Mouse (Mus musculus) midbrain, embryonic 14.5 days (tissue): ENCODE results near the gene Mfap2. TPM values are rescaled to one million over a fixed set of nuclear protein-coding genes. Genes with fewer than 3 reads are reported as not detected.

Experiments used
- ATAC-seq: fragments of 200-750 bp; cut with Nextera tagmentation; 2 replicates; pipeline ENCODE4 v1.8.0; 2017; ENCODE audit warnings: moderate number of reproducible peaks, moderate library complexity; ENCODE audit not compliant: low FRiP score, low TSS enrichment
- DNase-seq: peaks from one replicate; pipeline ENCODE4 v3.0.0-alpha.2; 2015
- H3K27ac ChIP-seq: fragments of 300-500 bp; sonication (generic); replicated peaks from 2 replicates; pipeline ENCODE4 v1.5.1; 2014; ENCODE audit warnings: mild to moderate bottlenecking, low read depth, low read length, moderate library complexity
- H3K27me3 ChIP-seq: fragments of 300-500 bp; sonication (generic); 2 replicates; pipeline ENCODE4 v1.6.1; 2014; ENCODE audit warnings: low read length, control low read depth, mixed read lengths; ENCODE audit not compliant: control insufficient read depth, insufficient read depth
- H3K36me3 ChIP-seq: fragments of 300-500 bp; sonication (generic); 2 replicates; pipeline ENCODE4 v1.6.1; 2014; ENCODE audit warnings: low read length, control low read depth; ENCODE audit not compliant: control insufficient read depth, insufficient read depth
- H3K4me1 ChIP-seq: fragments of 300-500 bp; sonication (generic); 2 replicates; pipeline ENCODE4 v1.6.1; 2014; ENCODE audit warnings: mild to moderate bottlenecking, antibody characterized with exemption, low read length, control low read depth; ENCODE audit not compliant: control insufficient read depth, insufficient read depth
- H3K4me2 ChIP-seq: fragments of 300-500 bp; sonication (generic); 2 replicates; pipeline ENCODE4 v1.6.1; 2014; ENCODE audit warnings: mild to moderate bottlenecking, low read length, moderate library complexity
- H3K4me3 ChIP-seq: fragments of 300-500 bp; sonication (generic); replicated peaks from 2 replicates; pipeline ENCODE4 v1.5.1; 2014; ENCODE audit warnings: low read depth, low read length
- H3K9ac ChIP-seq: fragments of 300-500 bp; sonication (generic); replicated peaks from 2 replicates; pipeline ENCODE4 v1.6.1; 2014; ENCODE audit warnings: mild to moderate bottlenecking, low read length, moderate library complexity
- H3K9me3 ChIP-seq: fragments of 300-500 bp; sonication (generic); 2 replicates; pipeline ENCODE4 v1.6.1; 2016; ENCODE audit warnings: low read length, control low read depth, mixed read lengths; ENCODE audit not compliant: control insufficient read depth
- WGBS: fragments of 180-500 bp; shearing (Covaris S2); extraction: QIAGEN DNeasy Blood & Tissue Kit; methylation state at CpG from one replicate; pipeline ENCODE4 v1.1.7; 2014; 5-methylcytosine and 5-hydroxymethylcytosine counted together
- polyA plus RNA-seq: library from polyadenylated mRNA; unstranded; fragments of >200 nt; fragmentation: Nextera tagmentation; extraction: Ambion mirVana; gene quantifications from 2 replicates; pipeline ENCODE4 v1.2.1, GENCODE M21; 2014

Mfap2 gene
- polyA plus RNA-seq, 1 experiment from 2014 or later, result 169 TPM

- Histone ChIP-seq H3K4me2 (no peak overlapping the region), H3K27me3 (no peaks in the 10 kb centered on the region), H3K27ac (no peak overlapping the region), H3K9ac (no peak overlapping the region), H3K36me3 (peaks cover 57% of the 10 kb centered on the region), H3K4me1 (peaks cover 22% of the 10 kb centered on the region), H3K4me3 (no peak overlapping the region), H3K9me3 (no peaks in the 10 kb centered on the region)
- DNase-seq, result no peak
- WGBS, result 73% methylated on average over 9 of the region's 9 CpGs
- no peak for ATAC-seq
Measured at GRCm38 (mm10) chr4:141024052-141024451, 13.8 kb downstream of the Mfap2 start.

DNA sequence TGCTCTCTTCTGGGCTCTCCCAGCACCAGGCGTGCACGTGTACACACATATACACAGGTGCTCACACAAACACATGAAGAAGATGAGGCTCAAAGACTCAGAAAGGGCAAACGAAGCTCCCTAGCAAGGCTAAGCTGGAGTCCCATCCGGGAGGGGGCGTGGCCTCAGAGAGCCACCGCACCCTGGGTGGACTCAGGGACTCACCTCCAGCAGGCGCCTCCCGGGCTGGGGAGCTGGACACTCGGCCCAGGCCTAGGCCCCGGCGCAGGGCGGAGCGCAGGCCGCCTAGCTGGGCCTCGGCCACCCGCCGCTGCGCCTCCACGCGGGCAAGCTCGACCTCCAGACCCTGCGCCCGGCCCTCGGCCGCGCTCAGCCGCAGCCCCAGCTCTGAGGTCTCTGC lies 14.8 kb downstream of the Mfap2 start:
- WGBS, result 76% methylated on average over 27 of the region's 27 CpGs
- no peak overlapping the region for H3K27ac ChIP-seq
- H3K4me3 ChIP-seq, result no peak overlapping the region
- ATAC-seq, result no peak
- DNase-seq, result no peak
- no peak overlapping the region for H3K9ac ChIP-seq
- H3K9me3 ChIP-seq, result no peaks in the 10 kb centered on the region
- peaks cover 65% of the 10 kb centered on the region for H3K36me3 ChIP-seq
- H3K4me1 ChIP-seq, result peaks cover 21% of the 10 kb centered on the region
- H3K27me3 ChIP-seq, result no peaks in the 10 kb centered on the region
- no peak overlapping the region for H3K4me2 ChIP-seq

GRCm38 (mm10) chr4:141030541-141031206 lies 20.5 kb downstream of the Mfap2 start:
- ATAC-seq (no peak), DNase-seq (no peak)
- Histone ChIP-seq H3K27me3 (no peaks in the 10 kb centered on the region), H3K9me3 (no peaks in the 10 kb centered on the region), H3K36me3 (peaks cover 68% of the 10 kb centered on the region), H3K27ac (no peak overlapping the region), H3K4me2 (no peak overlapping the region), H3K4me3 (no peak overlapping the region), H3K9ac (no peak overlapping the region), H3K4me1 (no peaks in the 10 kb centered on the region)
- WGBS, result 92% methylated on average over 17 of the region's 18 CpGs

- H3K36me3 ChIP-seq, result peaks cover 68% of the 10 kb centered on the region
- WGBS, result 16% methylated on average over 6 of the region's 6 CpGs
- peak; percentile 59; the same call in 1 of the 2 replicates for ATAC-seq
Measured at GRCm38 (mm10) chr4:141031733-141032132, 21.5 kb downstream of the Mfap2 start.

DNA sequence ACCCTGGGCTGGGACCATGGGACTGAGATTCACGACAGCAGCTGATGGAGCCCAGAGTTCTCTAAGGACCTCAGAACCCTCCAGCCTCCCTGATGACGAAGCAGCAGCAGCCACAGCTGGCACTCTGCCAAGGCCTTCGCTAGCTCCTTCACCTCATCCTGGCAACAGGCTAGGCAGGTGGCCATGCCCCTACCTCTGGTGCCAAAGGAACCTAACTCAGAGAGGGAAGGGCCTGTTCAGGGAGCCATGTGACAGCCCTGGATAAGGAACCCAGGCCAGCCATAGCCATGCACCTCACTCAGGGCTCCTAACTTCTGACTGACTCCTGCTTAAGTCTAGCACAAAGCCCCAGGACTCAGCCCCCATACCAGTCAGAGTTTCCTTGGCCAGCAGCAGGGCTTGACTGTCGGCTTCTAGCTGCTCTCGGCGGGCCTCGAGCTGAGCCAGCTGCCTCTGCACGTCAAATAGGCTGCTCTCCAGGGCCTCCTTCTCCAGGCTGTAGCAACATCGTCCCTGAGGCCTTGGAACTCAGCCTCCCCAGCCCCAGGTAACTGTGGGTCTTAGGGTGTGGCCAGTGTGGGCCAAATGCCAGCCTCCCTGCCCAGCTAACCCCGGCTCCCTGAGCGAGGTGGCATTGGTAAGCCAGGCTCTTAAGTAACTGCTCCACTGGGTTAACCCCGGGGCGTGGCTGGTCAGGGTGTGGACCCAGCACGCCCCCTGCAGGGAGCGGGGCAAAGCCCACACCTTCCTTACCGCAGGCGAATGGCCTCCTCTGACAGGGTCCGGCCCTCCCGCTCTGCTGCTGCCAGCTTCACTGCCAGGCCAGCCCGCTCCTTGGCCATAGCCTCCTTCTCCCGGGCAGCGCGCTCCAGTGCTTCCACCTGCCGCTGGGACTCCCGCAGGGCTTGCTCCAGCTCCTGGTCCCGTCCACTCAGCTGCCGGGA lies 23.7 kb downstream of the Mfap2 start:
- H3K4me1 ChIP-seq, result no peaks in the 10 kb centered on the region
- ATAC-seq, result 0 out of 2 replicates have a peak, but pooled peaks have one; percentile 28

More at GRCm38 (mm10) chr4:141031733-141032132, 21.5 kb downstream of the Mfap2 start:
- Histone ChIP-seq H3K4me2 (no peak overlapping the region), H3K4me1 (no peaks in the 10 kb centered on the region), H3K9ac (no peak overlapping the region), H3K27ac (0 out of 2 replicates have a peak overlapping the region, but pooled peaks have one; percentile 41), H3K4me3 (no peak overlapping the region), H3K9me3 (no peaks in the 10 kb centered on the region), H3K27me3 (no peaks in the 10 kb centered on the region)
- DNase-seq, result peak; percentile 89

DNA sequence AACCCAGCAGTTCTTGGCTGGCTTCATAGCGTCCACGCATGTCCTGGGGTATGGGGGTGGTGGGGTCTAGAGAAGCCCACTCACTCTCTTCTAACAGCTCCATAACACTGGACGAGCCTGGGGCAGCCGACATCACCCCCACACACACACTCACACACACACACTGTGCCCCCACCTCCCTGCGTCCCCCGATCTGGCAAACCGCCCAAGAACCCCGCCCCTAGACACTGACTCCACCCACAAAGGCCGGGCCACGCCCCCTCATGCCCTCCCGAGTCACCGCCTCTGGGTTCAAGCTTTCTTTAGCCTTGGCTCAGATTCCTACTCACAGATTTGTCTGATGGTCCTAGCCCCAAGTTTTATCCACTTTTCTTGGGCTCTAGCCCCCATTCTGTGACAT lies 30.9 kb downstream of the Mfap2 start:
- H3K4me1 ChIP-seq, result no peaks in the 10 kb centered on the region
- no peak overlapping the region for H3K9ac ChIP-seq
- H3K4me3 ChIP-seq, result no peak overlapping the region
- DNase-seq (no peak), ATAC-seq (no peak)
- H3K27me3 ChIP-seq, result no peaks in the 10 kb centered on the region
- H3K4me2 ChIP-seq, result no peak overlapping the region
- H3K9me3 ChIP-seq, result no peaks in the 10 kb centered on the region
- 63% methylated on average over 12 of the region's 12 CpGs for WGBS
- H3K36me3 ChIP-seq, result peaks cover 51% of the 10 kb centered on the region
- no peak overlapping the region for H3K27ac ChIP-seq

More for the DNA sequence above, 23.7 kb downstream of the Mfap2 start:
- WGBS, result 72% methylated on average over 27 of the region's 27 CpGs
- H3K27ac ChIP-seq, result no peak overlapping the region
- peaks cover 67% of the 10 kb centered on the region for H3K36me3 ChIP-seq
- peak; percentile 41 for DNase-seq
- H3K4me2 ChIP-seq, result no peak overlapping the region
- H3K9me3 ChIP-seq, result no peaks in the 10 kb centered on the region
- H3K27me3 ChIP-seq, result no peaks in the 10 kb centered on the region
- H3K4me3 ChIP-seq, result no peak overlapping the region
- no peak overlapping the region for H3K9ac ChIP-seq

DNA sequence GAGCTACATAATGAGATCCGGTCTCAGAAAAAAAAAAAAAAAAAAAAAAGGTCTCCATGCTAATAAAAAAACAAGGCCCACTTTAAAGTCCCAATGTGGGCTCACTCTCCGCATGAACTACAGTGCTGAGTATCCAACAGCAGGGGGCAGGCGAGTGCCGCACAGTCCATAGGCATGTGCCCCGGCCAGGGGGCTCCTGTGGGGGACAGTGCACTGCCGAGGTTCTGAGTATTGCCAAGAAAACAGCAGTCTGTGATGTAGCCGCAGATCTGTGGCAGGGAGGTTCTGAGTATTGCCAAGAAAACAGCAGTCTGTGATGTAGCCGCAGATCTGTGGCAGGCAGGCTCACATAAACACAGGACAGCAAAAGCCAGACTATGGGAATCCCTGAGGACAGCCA lies 34.6 kb downstream of the Mfap2 start:
- Histone ChIP-seq H3K4me1 (peaks cover 25% of the 10 kb centered on the region), H3K4me3 (no peak overlapping the region), H3K9ac (no peak overlapping the region), H3K27me3 (no peaks in the 10 kb centered on the region), H3K9me3 (no peaks in the 10 kb centered on the region), H3K36me3 (peaks cover 33% of the 10 kb centered on the region), H3K27ac (no peak overlapping the region), H3K4me2 (no peak overlapping the region)
- ATAC-seq, result peak; percentile 57; the same call in 1 of the 2 replicates
- WGBS, result 17% methylated on average over 8 of the region's 8 CpGs
- DNase-seq, result peak; percentile 88

DNA sequence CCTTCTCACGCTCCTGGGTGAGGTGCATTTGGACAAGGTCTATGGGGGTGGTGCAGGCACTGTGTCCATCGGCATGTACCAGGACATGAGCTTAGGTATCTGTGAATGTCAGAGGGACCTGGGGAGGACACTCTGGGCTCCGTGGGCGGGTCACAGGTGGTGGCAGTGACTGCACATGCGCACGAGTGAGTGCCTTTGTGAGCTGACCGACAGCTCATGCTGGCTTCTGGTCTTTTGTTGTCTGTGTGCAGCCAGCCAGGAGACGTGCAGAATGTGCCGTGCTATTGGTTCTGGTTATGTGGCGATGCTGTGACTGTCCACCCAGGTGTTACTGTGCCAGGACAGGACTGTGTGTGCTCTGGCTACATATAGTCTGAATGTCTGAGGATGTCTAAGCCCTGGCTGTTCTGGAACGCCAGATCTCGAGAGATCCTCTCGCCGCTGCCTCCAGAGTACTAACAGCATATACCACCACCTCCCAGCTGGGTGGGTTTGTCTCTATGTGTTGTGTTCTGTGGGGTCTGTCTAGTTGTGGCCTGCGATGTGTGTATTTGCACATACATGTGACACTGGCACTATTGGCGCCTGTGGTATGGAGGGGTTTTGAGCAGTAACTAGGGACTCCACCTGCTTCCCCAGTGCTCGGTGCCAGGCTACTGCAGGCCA lies 38.7 kb downstream of the Mfap2 start:
- DNase-seq (peak; percentile 75), ATAC-seq (peak; percentile 25; the same call in 1 of the 2 replicates)
- Histone ChIP-seq H3K9ac (peak overlapping the region; percentile 51), H3K9me3 (no peaks in the 10 kb centered on the region), H3K27me3 (no peaks in the 10 kb centered on the region), H3K4me1 (peaks cover 49% of the 10 kb centered on the region), H3K27ac (peak overlapping the region; percentile 98), H3K36me3 (peaks cover 13% of the 10 kb centered on the region), H3K4me3 (no peak overlapping the region), H3K4me2 (peak overlapping the region; percentile 50)
- 13% methylated on average over 17 of the region's 17 CpGs for WGBS
